Mouse (Mus musculus) CD4-positive naive resting alpha-beta T cell, adult 76 days (primary cell): ENCODE results near the gene Lrpprc. TPM values are rescaled to one million over a fixed set of nuclear protein-coding genes. Genes with fewer than 3 reads are reported as not detected.

Source experiments
- total RNA-seq: library from RNA; stranded (reverse); gene quantifications from one replicate; pipeline ENCODE4 v1.2.4, GENCODE M21; 2023

Lrpprc gene
- total RNA-seq = 49.6 TPM

DNA sequence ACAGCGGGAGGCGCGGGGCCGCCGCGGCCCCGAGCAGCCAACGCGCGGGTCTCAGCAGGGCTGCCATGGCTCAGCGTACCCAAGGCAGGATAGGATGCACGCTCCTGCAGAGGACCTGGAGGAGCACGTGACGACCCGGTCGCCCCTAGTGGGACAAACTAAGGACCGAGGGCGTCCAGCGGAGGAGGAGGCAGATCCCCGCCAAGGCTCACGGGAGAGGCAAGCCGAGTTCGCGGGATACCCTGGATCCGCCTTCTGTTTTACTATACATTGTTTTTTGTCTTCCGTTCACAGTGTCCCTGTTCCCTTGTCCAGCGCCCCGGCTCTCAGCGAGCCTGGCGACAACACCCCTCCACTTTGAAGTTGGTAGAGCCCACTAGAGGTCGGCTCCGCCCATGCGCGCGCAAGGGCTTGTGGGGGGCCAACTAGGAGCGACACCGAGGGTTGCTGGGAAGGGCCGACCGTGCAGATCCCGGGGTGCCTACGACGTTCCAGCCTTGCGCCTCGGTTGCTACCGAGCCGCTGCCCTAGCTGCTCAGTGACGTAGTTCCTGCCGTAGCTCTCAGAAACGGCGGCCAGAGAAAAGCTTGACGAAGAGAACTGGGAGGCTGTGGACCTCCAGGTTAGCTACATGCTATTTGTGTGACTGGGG is at the start of gene Lrpprc:
Gene Lrpprc (minus strand): TSS at position 343 of the 652 bp plus-strand sequence.

DNA sequence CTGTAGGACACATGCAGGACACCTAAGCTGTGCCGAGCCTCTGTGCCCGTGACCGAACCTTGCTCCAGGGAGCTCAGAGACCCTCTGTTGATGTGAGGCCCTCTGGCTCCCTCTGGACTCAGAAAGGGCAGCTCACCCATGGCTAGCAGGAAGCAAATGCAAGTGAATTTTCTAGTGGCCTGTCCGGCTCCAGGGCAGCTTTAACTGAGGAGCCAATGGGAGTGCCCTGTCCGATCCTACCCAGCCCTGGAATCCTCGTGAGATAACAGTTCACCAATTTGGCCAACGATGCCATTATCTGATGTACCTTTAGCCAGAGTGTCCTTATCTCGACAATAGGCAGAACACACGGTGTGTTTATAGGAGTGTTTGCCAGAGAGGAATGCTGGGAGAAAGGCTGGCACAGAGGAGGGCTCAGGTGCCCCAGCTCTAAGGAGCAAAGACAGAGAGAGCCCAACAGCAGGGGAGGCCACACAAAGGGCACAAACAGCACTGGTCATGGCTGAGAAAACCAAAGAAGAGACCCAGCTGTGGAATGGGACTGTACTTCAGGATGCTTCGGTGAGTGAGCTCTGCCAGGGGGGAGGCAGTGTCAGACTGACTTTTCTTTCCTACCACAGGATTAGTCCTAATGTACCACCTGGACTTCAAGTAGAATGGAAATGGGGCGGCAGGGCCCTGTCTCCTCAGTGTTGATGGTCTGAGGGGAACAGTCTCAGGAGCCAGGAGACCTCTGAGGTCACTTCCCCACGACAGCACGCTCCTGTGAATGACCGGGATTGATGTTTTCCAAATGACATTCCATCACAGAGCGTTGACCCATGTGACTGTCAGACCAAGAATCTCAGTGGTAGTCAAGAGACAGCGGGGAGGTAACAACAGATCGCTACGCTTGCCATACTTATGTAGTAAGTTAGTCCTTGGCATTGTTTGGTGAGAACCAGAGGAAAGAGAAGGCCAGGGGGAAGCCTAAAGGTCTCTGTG is 107.6 kb downstream of the Lrpprc start, which contains the start of gene Abcg5:
Gene Abcg5 (minus strand): TSS at position 278 of the 984 bp plus-strand sequence.

DNA sequence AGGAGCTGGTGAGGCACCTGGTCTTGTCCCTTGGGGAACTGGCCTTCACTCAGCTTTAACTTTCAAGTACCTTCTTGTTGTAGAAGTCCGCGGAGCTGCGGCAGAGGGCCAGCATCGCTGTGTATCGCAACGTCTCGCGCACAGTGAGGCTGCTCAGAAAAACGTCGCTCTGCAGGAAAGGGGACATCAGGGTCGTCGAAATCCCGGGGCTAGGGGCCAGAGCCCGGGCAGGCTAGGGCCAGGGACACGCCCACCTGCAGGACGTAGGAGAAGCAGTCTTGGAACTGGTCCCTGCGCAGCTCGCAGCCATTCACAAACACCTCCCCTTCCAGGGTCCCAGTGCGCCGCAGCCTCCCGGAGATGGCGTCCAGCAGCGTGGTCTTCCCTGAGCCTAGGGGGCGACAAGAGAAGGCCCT is 114.6 kb downstream of the Lrpprc start, which contains the start of gene Abcg8:
Gene Abcg8 (plus strand): TSS at position 352 of the 416 bp plus-strand sequence.

Other genes starting within 250 kb of the Lrpprc start
- 0.56 TPM for gene Dync2li1, start 164.3 kb downstream of the Lrpprc start, total RNA-seq
- gene Abcg8, start 114.5 kb downstream of the Lrpprc start, total RNA-seq = not detected
- gene Abcg5, start 107.8 kb downstream of the Lrpprc start, total RNA-seq = not detected
- gene Ppm1b, start 166.0 kb upstream of the Lrpprc start, total RNA-seq = 120 TPM
- 2.3 TPM for gene Slc3a1, start 237.6 kb upstream of the Lrpprc start, total RNA-seq